Mouse (Mus musculus) c-Kit-positive CD71-negative TER-119-negative erythroid progenitor cells, embryonic 14.5 days (primary cell): ENCODE results near the gene Zfp980.
"Not testable (repeated sequence)": the region's sequence is repeated elsewhere in the genome, so short reads cannot be mapped to it uniquely, and the experiment has no call there.

Experiments
- DNase-seq: peaks from one replicate; pipeline ENCODE4 v3.0.0-alpha.2; 2013; ENCODE audit warnings: low read depth

Gene Zfp980

DNA sequence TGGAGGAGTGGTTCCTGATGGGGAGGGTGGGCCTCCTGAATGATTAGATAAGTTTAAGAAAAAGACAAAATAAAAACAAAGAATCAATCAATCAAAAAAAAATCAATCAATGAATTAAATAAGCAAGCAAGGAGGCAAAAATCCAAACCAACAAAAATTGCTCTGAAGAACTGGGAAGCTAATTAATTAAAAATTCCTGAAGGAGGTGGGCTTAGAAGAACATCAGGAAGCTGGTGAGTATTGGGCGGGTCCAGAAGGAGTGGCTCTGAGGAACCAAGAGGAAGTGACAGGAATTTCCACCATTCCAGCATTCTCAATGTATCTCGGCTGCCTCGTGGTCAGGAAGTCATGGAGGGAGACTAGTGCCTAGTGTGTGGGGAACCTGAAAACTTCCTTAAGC is at the start of gene Zfp980:
Zfp980 (plus strand) TSS at position 301 of the 400 bp plus-strand sequence.
- not testable (repeated sequence) for DNase-seq

DNA sequence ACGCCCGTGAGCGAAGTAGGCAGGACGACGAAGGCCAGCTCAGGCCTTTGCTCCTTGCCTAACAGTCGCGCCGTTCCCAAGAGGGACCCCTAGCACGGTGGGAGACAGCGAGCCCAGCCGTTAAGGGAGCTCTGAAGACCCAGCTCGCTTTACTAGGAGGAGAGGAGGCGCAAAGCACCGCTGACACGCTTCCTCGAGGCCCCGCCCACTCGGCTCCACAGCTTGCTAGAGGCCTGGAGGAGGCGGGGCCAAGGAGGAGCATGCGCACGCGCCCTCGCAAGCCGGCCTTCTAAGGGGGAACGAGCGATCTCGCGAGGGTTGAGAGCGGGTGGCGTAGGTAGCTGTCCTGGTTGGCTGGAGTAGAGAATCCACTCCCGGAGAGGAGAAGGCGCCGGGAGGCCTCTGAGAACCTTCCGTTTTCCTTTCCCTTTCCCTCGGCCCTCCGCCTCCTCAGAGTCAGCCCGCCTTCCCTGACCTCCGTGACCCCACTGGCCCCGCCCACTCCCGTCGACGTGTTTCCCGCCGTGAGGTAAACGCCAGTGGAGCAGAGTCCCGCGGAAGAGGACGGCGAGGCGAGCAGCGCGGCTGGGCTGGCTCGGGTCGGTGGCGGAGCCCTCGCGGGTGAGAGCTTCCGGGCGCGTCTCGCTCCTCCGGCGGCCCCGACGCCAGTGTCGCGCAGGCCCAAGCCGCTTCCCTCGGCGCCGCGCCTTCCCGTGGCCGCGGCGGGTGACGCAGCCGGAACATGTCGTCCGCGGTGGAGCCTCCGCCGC is 29.9 kb upstream of the Zfp980 start:
- not testable (repeated sequence) for DNase-seq

DNA sequence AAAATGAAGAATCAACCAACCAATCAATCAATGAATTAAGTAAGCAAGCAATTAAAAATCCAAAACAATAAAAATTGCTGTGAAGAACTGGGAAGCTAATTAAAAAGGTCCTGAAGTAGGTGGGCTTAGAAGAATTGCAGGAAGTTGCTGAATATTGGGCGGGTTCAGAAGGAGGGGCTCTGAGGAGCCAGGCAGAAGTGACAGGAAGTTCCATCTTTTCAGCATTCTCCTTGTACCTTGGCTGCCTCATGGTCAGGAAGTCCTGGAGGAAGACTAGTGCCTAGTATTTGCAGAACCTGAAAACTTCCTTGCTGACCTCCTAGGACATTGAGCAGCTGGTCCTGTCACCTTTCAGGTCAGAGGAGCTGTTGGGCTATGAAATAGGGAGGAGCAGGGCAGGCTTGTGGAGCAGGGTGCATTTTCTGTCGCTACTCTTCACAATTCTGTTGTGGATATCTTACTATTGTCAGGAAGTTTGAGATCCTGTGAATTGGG is 3.8 kb downstream of the Zfp980 start:
- not testable (repeated sequence) for DNase-seq

DNA sequence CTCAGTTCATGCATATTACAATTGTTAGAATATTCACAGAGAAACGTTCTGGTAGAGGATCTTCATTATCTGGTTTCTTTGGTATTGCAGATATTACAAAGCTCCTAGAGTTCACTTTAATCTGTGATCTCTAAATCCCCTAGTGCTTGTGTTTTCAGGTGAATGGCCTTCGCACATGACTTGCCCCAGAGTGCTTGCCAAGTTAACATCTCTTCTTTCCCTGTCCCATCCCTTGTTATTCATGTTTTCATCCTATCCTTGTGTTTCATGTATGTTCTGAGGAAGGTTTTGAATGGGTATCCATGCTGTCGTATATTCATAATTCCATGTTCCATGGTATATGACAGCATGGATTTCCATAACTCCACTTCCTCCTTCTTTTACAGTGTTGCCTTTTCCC is 9.7 kb downstream of the Zfp980 start:
- not testable (repeated sequence) for DNase-seq

DNA sequence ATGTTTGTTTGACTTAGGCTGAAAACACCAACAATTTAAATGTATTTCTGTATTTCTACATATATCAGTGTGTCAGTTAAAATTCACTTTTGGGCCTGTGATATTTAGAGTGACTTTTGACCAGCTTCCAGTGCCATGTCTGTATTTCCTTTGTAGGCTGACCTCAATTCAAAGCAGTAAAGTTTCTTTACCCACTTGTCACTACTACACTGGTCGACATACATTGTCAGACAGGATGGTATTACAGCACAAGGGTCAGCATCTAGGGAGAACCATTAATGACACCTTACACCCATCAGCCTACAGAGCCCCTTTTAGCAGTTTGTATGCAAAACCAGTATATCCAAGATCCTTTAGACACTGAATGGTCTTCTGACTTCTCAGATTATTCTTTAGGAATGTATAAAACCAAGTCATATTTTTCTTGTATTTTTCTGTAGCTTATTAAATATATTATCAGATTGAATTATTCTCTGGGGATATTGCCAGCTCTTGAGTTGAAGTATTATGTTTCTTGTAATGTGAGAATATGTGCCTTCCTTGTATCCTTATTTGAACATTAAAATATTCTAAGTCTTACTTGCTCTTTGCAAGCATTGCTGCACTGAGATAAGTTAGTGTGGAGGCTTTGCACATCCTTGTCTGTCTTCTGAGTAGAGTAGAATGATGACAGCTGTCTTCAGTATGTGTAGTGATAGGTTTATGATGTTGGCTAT is 10.3 kb downstream of the Zfp980 start:
- not testable (repeated sequence) for DNase-seq

DNA sequence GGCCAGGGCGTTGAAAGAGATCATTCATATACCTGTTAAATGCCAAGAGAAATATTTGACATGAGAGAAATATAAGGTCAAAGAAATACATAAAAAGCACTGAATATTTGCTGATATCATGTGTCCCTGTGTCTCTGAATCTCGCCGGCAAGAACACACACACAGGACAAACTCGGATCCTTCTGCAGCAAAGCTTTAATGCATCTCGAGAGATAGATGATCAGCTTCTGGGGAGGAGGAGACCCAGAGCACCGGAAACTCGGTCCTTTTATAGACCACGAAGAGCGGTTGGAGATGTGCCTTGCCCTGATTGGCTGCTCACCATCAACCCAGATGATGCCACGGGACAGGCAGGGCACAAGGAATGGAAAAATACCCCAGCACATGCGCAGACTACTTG is 11.5 kb downstream of the Zfp980 start:
- DNase-seq: not testable (repeated sequence)

DNA sequence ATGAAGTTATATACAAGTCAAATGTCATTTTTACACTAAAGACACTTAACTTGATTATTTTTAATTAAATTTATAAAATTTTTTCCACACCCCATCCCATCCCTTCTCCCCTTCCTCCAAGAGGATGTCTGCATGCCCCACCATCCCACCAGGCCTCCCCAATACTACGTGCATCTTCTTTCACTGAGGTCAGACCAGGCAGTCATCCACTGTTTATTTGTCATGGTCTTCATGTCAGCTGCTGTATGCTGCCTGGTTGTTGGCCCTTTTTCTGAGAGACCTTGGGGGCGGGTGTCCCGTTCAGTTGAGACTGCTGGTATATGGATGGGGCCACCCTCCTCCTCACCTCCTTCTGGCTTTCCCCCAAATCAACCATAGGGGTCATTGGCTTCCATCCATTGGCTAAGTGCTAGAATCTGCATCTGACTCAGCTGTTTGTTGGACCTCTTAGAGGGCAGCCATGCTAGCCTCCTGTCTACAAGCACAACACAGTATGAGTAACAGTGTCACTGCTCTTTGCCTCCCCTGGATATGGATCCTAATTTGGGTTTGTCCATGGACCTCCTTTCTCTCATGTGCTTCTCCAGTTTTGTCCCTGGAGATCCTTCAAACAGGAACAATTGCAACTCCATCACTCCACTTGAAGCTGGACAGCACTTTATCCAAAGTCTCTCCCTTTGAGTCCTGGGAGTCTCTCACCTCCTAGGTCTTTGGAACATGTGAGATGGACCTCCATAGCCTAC is 12.7 kb downstream of the Zfp980 start:
- not testable (repeated sequence) for DNase-seq

DNA sequence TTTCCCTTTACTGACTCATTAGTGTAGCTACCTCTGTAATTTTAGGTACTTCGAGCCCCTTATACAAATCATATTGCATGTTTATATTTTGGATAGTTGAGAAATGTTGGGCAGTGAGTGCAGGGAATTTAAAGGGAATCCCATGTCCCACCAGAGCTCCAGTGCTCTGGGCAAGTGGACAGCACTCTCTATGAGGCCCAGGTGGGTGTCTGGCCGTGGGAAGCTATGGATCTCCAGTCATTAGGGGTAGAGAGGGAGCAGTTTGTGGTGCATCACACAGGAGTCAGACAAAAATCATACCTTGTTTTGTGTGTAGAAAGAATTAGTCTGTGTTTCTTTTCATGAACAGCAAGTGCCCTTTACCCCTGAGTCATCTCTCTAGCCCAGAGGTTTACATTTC is 15.6 kb downstream of the Zfp980 start:
- DNase-seq: not testable (repeated sequence)

DNA sequence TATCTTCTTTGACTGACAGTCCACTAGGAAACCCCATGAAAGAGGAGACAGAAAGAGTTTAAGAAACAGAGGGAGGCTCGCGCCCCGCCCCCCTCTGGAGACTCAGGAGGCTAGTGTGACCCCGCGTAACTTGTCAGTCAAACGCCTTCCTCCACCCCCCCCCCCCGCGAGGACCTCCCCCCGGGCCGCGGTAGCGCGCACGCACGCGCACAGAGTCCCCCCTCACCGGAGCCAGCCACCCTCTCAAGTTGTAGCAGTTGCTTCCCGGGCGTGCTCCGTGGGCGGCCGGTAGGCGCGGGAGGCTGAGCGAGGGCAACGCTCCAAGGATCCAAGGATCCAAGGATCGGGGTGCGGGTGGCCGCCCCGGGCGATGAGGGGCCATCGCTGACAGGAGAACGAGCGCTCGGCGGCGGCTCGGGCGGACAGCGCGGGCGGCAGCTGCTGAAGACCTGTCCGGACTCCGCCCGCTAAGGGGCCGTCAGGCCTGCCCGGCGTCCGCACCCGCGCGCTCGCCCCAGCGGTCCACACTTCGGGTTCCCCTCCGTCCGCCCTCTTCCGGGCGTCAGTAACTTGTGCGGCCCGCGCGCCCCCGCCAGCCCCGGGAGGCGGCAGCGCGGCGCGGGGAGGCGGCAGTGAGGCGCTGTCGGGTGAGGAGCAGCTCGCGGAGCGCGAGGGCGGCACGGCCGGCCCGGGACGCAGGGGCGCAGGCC is 74.6 kb downstream of the Zfp980 start:
- DNase-seq: not testable (repeated sequence)

DNA sequence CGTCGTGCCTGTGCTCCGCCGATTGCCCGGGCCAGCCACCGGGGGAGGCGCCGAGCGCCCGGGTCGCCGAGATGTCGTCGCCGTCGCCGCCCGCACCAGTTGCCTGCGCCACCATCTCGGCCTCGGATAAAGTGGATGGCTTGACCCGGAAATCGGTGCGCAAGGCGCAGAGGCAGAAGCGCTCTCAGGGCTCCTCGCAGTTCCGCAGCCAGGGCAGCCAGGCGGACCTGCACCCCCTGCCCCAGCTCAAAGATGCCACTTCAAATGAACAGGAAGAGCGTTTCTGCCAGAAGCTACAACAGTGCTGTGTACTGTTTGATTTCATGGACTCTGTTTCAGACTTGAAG is 75.1 kb downstream of the Zfp980 start:
- DNase-seq: not testable (repeated sequence)
